Mouse (Mus musculus) lung, embryonic 16.5 days (tissue): ENCODE data around the gene Sdcbp2. TPM values are rescaled to one million over a fixed set of nuclear protein-coding genes. Genes with fewer than 3 reads are reported as not detected.

Experiments used
- ATAC-seq: fragments of 200-750 bp; cut with Nextera tagmentation; 2 replicates; pipeline ENCODE4 v1.8.0; 2017; ENCODE audit warnings: low read depth, mild to moderate bottlenecking, moderate library complexity
- H3K27ac ChIP-seq: fragments of 300-500 bp; sonication (generic); 2 replicates; pipeline ENCODE4 v1.5.1; 2014; ENCODE audit warnings: mild to moderate bottlenecking, control low read depth, low read length
- H3K27me3 ChIP-seq: fragments of 300-500 bp; sonication (generic); 2 replicates; pipeline ENCODE4 v1.6.1; 2014; ENCODE audit warnings: low read depth, low read length, mixed read lengths; ENCODE audit not compliant: control insufficient read depth, insufficient read depth
- H3K36me3 ChIP-seq: fragments of 300-500 bp; sonication (generic); 2 replicates; pipeline ENCODE4 v1.6.1; 2014; ENCODE audit warnings: low read length; ENCODE audit not compliant: control insufficient read depth, insufficient read depth
- H3K4me1 ChIP-seq: fragments of 300-500 bp; sonication (generic); replicated peaks from 2 replicates; pipeline ENCODE4 v1.6.1; 2014; ENCODE audit warnings: low read length, mixed read lengths; ENCODE audit not compliant: control insufficient read depth, insufficient read depth
- H3K4me2 ChIP-seq: fragments of 300-500 bp; sonication (generic); 2 replicates; pipeline ENCODE4 v1.6.1; 2014; ENCODE audit warnings: low read depth, low read length, control low read depth
- H3K4me3 ChIP-seq: fragments of 300-500 bp; sonication (generic); 2 replicates; pipeline ENCODE4 v1.5.1; 2014; ENCODE audit warnings: mild to moderate bottlenecking, low read length, control low read depth
- H3K9ac ChIP-seq: fragments of 300-500 bp; sonication (generic); 2 replicates; pipeline ENCODE4 v1.6.1; 2014; ENCODE audit warnings: low read length, control low read depth
- H3K9me3 ChIP-seq: fragments of 300-500 bp; sonication (generic); 2 replicates; pipeline ENCODE4 v1.6.1; 2016; ENCODE audit warnings: low read length; ENCODE audit not compliant: control insufficient read depth
- WGBS: fragments of 180-500 bp; shearing (Covaris S2); extraction: QIAGEN DNeasy Blood & Tissue Kit; methylation state at CpG from one replicate; pipeline ENCODE4 v1.1.7; 2014; 5-methylcytosine and 5-hydroxymethylcytosine counted together
- polyA plus RNA-seq: library from polyadenylated mRNA; unstranded; fragments of >200 nt; fragmentation: Nextera tagmentation; extraction: Ambion mirVana; gene quantifications from 2 replicates; pipeline ENCODE4 v1.2.1, GENCODE M21; 2015

Sdcbp2 gene
- polyA plus RNA-seq, 1 experiment from 2014 or later: 1.2 TPM

DNA sequence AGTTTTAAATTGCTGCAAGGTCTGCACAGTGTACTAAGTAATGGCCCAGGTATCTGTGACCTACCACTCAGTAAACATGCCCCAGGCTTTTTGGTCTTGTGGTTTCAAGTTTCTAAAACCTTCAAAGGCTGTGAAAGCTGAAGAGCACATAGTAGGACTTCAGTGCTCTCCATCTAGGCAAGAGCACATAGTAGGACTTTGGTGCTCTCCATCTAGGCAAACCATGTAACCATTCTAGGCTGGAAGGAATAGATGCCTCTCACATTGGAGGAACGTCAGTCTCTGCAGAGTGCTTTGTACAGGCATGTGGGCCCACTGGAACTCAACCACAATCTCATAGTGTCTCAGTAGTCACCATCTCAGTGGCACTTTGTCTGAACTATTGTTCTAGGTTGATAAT lies 8.4 kb upstream of the Sdcbp2 start:
- Histone ChIP-seq H3K9ac (no peak overlapping the region), H3K27ac (no peak overlapping the region), H3K4me1 (no peaks in the 10 kb centered on the region), H3K36me3 (peaks cover 31% of the 10 kb centered on the region), H3K4me3 (no peak overlapping the region), H3K27me3 (no peaks in the 10 kb centered on the region), H3K4me2 (no peak overlapping the region), H3K9me3 (no peaks in the 10 kb centered on the region)
- no peak for ATAC-seq
- WGBS: 81% methylated on average over 1 of the region's 1 CpGs

DNA sequence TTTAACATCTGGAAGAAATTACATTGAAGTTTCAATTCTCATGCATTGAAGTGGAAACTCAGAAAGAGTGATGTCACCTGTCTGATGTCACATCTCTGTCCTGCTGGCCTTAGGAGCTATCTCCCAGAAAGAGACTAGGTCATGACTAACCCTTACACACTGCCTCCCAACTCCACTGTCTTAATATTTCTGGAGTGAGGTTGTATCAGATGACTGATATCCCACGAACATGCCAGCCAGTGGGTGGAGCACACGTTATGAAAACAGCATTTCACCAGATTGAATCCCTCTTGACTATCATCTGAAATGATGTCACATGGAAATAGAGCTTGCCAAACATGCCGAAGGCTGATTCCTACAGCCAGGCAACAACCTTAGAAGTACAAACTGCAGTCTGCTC lies 7.4 kb upstream of the Sdcbp2 start:
- H3K9ac ChIP-seq: no peak overlapping the region
- 51% methylated on average over 3 of the region's 3 CpGs for WGBS
- H3K27me3 ChIP-seq: no peaks in the 10 kb centered on the region
- no peak overlapping the region for H3K27ac ChIP-seq
- no peak overlapping the region for H3K4me3 ChIP-seq
- no peak for ATAC-seq
- no peak overlapping the region for H3K4me2 ChIP-seq
- peaks cover 21% of the 10 kb centered on the region for H3K36me3 ChIP-seq
- no peaks in the 10 kb centered on the region for H3K4me1 ChIP-seq
- H3K9me3 ChIP-seq: no peaks in the 10 kb centered on the region

GRCm38 (mm10) chr2:151566856-151567255 lies 5.6 kb upstream of the Sdcbp2 start:
- Histone ChIP-seq H3K9ac (no peak overlapping the region), H3K9me3 (no peaks in the 10 kb centered on the region), H3K4me1 (no peaks in the 10 kb centered on the region), H3K36me3 (peaks cover 9% of the 10 kb centered on the region), H3K4me3 (no peak overlapping the region), H3K4me2 (no peak overlapping the region), H3K27me3 (no peaks in the 10 kb centered on the region), H3K27ac (no peak overlapping the region)
- ATAC-seq: no peak
- WGBS: 71% methylated on average over 6 of the region's 6 CpGs

GRCm38 (mm10) chr2:151569452-151569851 lies 3.0 kb upstream of the Sdcbp2 start:
- H3K36me3 ChIP-seq: no peaks in the 10 kb centered on the region
- H3K4me3 ChIP-seq: no peak overlapping the region
- no peaks in the 10 kb centered on the region; the same call in 1 of the 2 replicates for H3K27me3 ChIP-seq
- H3K9me3 ChIP-seq: no peaks in the 10 kb centered on the region
- 69% methylated on average over 2 of the region's 2 CpGs for WGBS
- no peak overlapping the region for H3K9ac ChIP-seq
- no peak for ATAC-seq
- no peak overlapping the region for H3K4me2 ChIP-seq
- no peak overlapping the region for H3K27ac ChIP-seq
- H3K4me1 ChIP-seq: no peaks in the 10 kb centered on the region; the same call in 1 of the 2 replicates

DNA sequence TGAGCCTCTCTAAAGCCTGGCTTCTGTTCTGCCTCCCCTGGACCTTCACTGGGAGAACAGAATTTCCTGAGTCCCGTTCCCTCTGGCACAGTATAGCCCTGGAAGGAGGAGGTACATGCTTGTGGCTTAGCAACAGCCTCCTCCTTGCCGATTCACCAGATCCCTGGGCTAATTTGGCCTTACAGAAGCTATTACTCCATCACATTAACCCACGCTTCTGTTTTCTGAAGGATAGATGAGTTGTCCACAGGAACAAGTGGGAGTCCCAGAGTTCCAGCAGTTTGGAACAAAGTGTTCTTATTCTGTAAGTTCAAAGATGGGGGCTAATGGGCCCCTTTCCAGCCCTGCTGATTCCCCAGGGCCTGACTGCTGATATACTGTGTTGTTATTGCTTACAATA lies 1.2 kb downstream of the Sdcbp2 start:
- Histone ChIP-seq H3K4me2 (no peak overlapping the region), H3K4me3 (no peak overlapping the region), H3K27me3 (no peaks in the 10 kb centered on the region; the same call in 1 of the 2 replicates), H3K27ac (no peak overlapping the region), H3K4me1 (peaks cover 4% of the 10 kb centered on the region), H3K36me3 (no peaks in the 10 kb centered on the region), H3K9ac (no peak overlapping the region), H3K9me3 (no peaks in the 10 kb centered on the region)
- WGBS: 70% methylated on average over 3 of the region's 3 CpGs
- no peak for ATAC-seq

DNA sequence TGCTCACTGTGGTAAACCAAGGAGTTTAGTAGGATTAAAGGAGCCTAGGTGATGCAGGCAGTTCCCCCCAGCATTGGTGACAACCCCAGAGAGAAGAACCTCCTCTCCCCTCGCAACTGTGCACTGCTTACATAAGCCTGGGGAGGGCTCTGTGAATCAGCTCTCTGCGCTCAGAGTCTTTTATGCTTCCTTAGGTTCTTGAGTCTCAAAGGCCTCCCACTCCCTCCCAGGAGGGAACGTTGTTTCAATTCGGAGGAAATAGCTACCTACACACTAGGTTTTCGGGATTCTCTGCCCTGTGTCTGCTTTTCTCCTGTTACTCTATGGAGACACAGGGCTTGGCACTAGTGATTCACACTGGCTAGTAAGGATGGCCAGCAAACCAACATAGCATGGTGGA lies 2.2 kb downstream of the Sdcbp2 start:
- WGBS: 69% methylated on average over 5 of the region's 5 CpGs
- Histone ChIP-seq H3K4me3 (no peak overlapping the region), H3K27ac (no peak overlapping the region), H3K4me2 (no peak overlapping the region), H3K36me3 (no peaks in the 10 kb centered on the region), H3K9ac (no peak overlapping the region), H3K4me1 (peaks cover 4% of the 10 kb centered on the region), H3K27me3 (no peaks in the 10 kb centered on the region; the same call in 1 of the 2 replicates), H3K9me3 (no peaks in the 10 kb centered on the region)
- ATAC-seq: no peak

GRCm38 (mm10) chr2:151575119-151575698 lies 2.8 kb downstream of the Sdcbp2 start:
- H3K4me3 ChIP-seq: peak overlapping the region; percentile 54
- ATAC-seq: peak; percentile 50
- H3K27ac ChIP-seq: peak overlapping the region; percentile 69; the same call in 1 of the 2 replicates
- peak overlapping the region; percentile 72 for H3K9ac ChIP-seq
- H3K9me3 ChIP-seq: no peaks in the 10 kb centered on the region
- no peaks in the 10 kb centered on the region for H3K36me3 ChIP-seq
- H3K4me1 ChIP-seq: peaks cover 4% of the 10 kb centered on the region
- H3K27me3 ChIP-seq: no peaks in the 10 kb centered on the region; the same call in 1 of the 2 replicates
- WGBS: 21% methylated on average over 7 of the region's 7 CpGs
- peak overlapping the region; percentile 80 for H3K4me2 ChIP-seq

DNA sequence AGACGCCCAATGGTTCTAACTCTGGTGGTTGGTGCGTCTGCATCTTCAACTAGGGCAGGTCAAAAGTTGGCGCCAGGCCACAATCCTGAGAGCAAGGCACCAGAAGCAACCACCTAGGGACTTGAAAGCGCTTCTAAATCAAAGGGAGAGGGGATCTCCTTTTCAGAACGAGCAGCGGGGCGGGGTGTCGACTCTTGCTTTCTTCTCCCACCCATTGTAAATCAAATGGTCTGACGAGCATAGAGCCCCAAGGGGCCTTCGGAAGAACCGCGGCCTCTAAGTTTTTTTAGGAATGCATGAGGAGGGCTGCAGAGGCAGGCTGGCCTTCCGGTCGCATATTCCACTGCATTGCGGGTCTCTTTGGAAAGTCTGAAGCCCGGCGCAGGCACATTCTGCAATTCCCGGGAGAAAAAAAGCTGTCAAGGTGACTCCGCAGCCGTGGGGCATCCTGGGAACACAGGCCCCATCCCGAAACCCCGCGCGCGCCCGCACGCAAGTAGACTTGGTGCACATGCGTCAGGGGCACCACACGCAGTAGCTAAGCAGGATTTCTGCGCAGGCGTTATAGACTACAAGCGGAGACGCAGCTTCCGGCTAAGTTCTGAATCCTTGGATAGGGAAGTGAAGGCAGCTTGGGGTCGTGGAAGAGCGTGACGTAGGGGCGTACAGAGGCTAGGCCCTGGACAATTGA lies 3.4 kb downstream of the Sdcbp2 start:
- H3K27ac ChIP-seq: peak overlapping the region; percentile 69
- peak overlapping the region; percentile 80 for H3K4me2 ChIP-seq
- H3K4me1 ChIP-seq: peaks cover 4% of the 10 kb centered on the region
- ATAC-seq: peak; percentile 90
- H3K9me3 ChIP-seq: no peaks in the 10 kb centered on the region
- WGBS: 2% methylated on average over 38 of the region's 38 CpGs
- H3K36me3 ChIP-seq: no peaks in the 10 kb centered on the region
- H3K9ac ChIP-seq: peak overlapping the region; percentile 72
- H3K27me3 ChIP-seq: no peaks in the 10 kb centered on the region; the same call in 1 of the 2 replicates
- peak overlapping the region; percentile 54 for H3K4me3 ChIP-seq

DNA sequence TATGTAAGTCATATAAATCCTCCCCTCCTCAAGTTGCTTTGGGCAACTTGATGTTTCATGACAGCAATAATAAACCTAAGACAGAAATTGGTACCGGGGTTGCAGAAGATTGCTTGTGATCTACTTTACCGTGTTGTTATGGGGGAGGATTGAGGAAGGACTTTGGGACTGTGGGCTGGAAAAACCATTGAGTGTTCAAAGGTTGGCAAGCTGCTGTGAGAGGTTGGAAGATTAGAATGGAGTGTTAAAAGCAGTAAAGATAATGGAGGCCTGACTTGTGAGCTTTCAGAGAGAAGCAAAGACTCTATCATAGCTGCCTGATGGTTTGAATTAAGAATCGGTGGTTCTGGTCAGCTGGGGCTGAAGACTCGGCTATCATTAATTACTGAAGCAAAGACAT lies 6.8 kb downstream of the Sdcbp2 start:
- peaks cover 4% of the 10 kb centered on the region for H3K4me1 ChIP-seq
- no peak overlapping the region for H3K9ac ChIP-seq
- no peaks in the 10 kb centered on the region for H3K9me3 ChIP-seq
- no peak overlapping the region for H3K27ac ChIP-seq
- WGBS: 75% methylated on average over 4 of the region's 4 CpGs
- H3K4me3 ChIP-seq: no peak overlapping the region
- H3K4me2 ChIP-seq: no peak overlapping the region
- no peak for ATAC-seq
- H3K36me3 ChIP-seq: no peaks in the 10 kb centered on the region
- H3K27me3 ChIP-seq: no peaks in the 10 kb centered on the region
